Mouse (Mus musculus): ENCODE measurements at regions not wholly inside any gene's neighbourhood (a gene's known extent, or its start where the extent isn't known, plus 50 kb on each side); places are given as distances from the start of the nearest gene placed in this dataset.

DNA sequence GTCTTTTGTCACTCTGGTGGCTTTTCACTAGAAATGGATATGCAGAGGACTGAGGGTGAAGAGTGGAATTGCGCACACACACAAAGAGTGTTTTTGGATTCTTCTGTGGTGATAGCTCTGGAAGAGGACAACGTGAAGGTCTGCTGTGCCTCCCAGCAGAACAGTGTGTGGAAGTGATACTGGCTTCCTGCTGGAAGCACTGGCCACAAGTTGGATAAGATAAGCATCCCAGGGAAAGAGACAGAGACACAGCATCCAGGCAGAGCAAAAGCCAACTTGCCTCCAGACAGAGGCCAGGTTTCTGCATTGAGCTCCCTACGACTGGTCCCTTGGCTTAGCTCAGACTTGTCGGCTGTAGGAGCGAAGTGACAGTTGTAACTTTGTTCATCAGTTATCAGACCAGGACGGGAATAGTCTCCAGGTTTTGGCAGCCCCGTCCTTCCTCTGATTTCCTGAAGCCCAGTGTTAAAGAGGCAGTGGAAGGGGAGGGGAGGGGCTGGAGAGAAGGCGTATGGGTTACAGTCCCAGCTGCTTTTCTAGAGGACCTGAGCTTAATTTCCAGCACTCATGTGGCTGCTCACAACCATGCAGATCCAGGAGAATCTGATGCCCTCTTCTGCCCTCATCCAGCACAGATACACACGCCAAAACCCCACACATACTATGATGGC lies 89.2 kb downstream of the Tmem170b start:
- no peak for DNase-seq

- DNase-seq, result no peak
These were observed 91.2 kb downstream of the Tmem170b start for GRCm38 (mm10) chr13:41696767-41697445.

- DNase-seq, result no peak
These were observed 95.6 kb downstream of the Tmem170b start for GRCm38 (mm10) chr13:41701345-41701744.

DNA sequence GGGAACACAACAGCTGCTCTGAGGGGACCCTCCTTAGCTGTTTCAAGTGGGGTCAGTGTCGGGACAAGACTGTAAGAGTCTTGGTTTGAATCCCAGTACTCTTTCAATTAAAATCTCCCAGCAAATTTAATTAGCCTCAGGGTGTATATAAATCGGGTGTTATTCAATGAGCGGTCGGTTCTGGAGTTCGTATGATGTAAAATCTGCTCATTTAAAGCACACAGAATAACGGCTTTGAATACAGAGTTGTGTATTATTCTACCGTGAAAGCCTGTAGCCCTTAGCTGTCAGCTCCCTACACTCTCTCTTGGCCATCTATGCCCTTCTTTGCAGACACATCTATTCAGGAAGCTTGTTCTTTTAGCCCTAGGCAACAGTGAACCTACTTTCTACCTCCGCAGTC lies 96.1 kb downstream of the Tmem170b start:
- no peak for DNase-seq

- DNase-seq, result no peak
These were observed 97.5 kb downstream of the Tmem170b start for GRCm38 (mm10) chr13:41703196-41703595.

DNA sequence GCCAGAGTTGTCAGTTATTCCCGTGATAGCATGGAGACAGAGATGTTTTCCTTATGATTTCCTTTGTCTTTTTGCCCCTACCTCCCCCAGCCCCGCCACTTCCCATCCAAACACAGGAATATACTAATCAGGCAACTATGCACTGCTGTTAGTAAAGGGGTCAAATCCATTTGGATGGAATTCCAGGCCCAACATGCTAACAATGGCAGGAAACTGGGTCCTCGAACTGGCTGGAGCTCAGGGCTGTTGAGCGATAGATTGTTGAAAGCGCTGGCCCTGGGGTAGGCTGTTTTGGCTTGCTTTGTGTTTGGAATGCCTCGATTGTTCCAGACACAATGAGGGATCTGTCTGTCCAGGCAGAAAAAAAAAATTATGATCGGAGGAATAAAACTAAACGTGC lies 97.9 kb downstream of the Tmem170b start:
- DNase-seq, result no peak

- no peak for DNase-seq
These were observed 99.1 kb downstream of the Tmem170b start for GRCm38 (mm10) chr13:41704806-41705205.

DNA sequence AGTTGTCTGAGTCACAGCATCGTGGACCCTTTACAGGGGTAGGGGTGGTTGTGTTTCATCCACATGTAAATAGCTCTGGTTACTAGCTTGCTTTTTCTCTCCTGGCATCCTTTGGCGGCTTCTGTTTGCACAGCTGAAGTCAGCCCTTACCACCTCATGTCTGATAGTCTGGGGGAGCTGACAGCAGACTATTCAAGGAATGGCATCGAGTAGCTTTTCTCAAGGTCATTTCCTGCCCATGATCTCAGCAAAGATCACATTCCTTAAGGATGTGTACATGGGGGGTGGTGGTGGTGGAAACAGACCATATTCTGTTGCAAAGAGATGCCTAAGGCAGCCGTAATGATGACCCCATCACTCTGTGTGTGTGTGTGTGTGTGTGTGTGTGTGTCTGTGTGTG lies 99.9 kb downstream of the Tmem170b start:
- no peak for DNase-seq

DNA sequence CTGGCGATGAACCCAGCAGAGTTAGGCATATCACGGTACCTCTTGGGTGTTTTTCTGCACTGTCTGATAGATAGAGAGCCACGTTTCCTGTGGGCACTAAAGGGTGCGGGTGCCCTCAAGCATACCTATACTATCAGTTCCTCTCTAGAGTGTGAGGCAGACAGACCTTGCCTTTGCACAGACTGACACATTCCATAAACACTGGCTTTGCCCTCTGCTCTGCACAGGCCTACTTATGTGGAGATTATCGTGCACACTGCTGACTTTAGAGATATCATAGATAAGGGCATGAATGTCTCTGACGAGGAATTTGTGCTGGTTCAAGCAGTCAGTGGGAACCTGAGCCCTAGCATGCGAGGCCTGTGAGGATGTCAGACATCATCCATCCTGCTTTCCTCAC lies 102.1 kb downstream of the Tmem170b start:
- DNase-seq, result no peak

DNA sequence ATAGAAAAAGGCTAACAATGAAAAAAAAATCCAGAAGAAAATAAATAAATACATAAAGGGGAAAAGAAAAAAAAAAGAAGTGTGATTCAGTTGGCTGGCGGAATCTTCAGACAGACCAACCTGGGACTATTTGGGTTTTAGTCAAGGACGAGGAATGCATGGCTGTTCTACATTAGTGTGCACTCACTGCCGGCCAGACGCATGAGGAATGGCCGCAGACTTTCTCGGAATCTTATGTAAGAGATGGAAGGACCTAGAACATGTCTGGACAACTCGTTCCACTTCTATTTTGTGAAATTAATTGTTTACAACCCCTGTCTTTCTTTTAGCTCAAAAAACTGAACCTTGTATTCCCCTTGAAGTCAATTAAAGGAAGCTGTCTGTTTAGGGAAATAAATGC lies 103.4 kb downstream of the Tmem170b start:
- DNase-seq, result no peak

GRCm38 (mm10) chr13:41709475-41710227 lies 103.9 kb downstream of the Tmem170b start:
- DNase-seq, result peak; percentile 81

GRCm38 (mm10) chr13:41712616-41713015 lies 106.9 kb downstream of the Tmem170b start:
- DNase-seq, result no peak
